Mouse (Mus musculus): Measurements from ENCODE around the gene Espl1. TPM values are rescaled to one million over a fixed set of nuclear protein-coding genes. Genes with fewer than 3 reads are reported as not detected.

The Espl1 gene
- polyA plus RNA-seq, 1 experiment from 2014 or later: 1.0 TPM

DNA sequence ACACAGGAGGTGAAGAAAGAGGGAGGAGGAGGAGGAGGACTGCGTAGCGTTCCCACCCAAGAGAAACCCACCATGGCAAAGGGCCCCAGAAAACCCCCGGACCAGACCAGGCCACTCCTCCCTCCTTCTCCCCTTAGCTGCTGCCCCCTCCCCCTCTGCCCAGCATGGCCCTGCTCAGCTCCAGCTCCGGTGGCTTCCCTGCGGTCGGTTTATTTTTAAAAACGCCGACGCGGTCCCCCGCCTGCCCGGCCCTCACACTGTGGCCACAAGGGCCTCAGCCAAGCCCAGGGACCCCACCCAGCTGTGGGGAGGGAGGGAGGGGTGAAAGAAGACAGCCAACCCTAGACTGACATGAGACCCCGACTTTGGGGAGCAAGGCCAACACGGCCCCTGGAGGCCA is 66.6 kb downstream of the Espl1 start:
- no peak overlapping the region for H3K4me3 ChIP-seq (ENCODE audit: inconsistent target)
- H3K27ac ChIP-seq: no peak overlapping the region
- WGBS (ENCODE audit: missing documents): 6% methylated on average over 14 of the region's 14 CpGs
- no peaks in the 10 kb centered on the region for H3K36me3 ChIP-seq (ENCODE audit: inconsistent target)
- no peaks in the 10 kb centered on the region for H3K79me2 ChIP-seq (ENCODE audit: inconsistent target)

DNA sequence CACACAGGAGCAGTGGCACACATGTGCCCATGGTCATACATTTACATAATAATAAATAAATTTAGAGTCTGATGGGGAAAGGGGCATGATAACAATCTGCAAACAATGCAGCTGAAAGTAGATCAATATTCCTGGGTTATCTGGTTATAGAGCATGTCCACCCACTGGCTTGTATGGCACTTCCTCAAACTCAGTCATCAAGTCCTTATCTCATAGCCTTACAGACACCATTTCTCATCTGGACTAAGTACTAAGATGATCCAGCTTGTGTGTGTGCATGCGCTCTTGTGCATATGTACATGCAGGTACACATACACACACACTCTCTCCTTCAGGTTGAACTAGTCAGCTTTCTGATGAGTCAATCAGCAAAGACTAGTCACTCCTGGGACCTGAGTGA is 68.6 kb downstream of the Espl1 start:
- no peak overlapping the region for H3K4me3 ChIP-seq (ENCODE audit: inconsistent target)
- WGBS (ENCODE audit: missing documents): 100% methylated on average over 1 of the region's 1 CpGs
- H3K79me2 ChIP-seq (ENCODE audit: inconsistent target): no peaks in the 10 kb centered on the region
- H3K27ac ChIP-seq: no peak overlapping the region
- no peaks in the 10 kb centered on the region for H3K36me3 ChIP-seq (ENCODE audit: inconsistent target)

DNA sequence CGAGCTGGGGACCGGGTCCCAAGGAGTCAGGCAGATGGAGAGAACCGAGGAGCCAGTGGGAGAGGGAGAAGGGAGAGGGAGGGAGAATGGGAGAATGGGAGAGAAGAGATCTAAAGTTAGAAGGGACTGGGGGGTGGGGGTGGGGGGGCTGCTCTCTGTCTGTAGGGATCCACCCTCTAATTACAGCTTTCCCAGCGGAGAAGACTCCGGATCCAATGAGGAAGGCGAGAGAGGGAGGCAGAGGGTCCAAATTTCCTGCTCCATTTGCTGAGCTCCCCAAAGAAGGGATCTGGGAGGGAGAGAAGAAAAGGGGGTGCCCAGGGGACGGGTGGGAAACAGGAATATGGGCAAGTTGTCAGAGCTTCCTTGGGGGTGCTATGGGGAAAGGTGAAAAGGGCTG is 70.2 kb downstream of the Espl1 start:
- 57% methylated on average over 6 of the region's 7 CpGs for WGBS (ENCODE audit: missing documents)
- Histone ChIP-seq H3K79me2 (ENCODE audit: inconsistent target) (no peaks in the 10 kb centered on the region), H3K27ac (no peak overlapping the region), H3K4me3 (ENCODE audit: inconsistent target) (no peak overlapping the region), H3K36me3 (ENCODE audit: inconsistent target) (no peaks in the 10 kb centered on the region)

DNA sequence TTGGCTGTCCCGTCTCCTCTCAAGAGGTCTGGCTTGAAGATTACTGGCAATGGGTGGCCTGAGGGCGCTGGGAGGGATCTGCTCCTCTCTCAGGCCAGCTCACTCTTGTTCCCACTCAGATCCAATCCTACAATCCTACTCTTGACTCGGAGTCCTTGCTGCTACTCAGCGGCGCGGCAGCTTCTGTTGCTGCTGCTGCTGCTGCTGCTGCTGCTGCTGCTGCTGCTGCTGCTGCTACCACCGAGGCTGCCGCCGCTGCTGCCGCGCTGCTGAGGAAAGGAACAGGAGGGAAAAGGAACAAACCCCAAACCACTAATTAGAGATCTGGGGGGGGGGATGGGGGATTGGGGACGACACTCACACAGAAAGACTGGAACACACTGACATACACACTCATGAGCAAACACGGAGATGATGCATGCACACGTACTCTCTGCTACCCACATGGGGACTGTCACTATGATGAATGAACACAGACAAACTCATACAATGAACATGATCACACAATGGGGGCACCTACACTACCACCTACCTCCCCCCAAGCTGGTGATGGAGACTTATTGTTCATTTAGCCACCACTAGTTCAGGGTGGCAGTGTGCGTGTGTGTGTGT is 70.8 kb downstream of the Espl1 start, which contains the start of gene Sp7:
Sp7 (minus strand) TSS at position 450 of the 612 bp plus-strand sequence.
- Histone ChIP-seq H3K4me3 (ENCODE audit: inconsistent target) (no peak within 1 kb of the TSS), H3K36me3 (ENCODE audit: inconsistent target) (no peaks in the 10 kb centered on the region), H3K27ac (no peak within 1 kb of the TSS), H3K79me2 (ENCODE audit: inconsistent target) (no peaks in the 10 kb centered on the region)
- 8% methylated on average over 15 of the region's 15 CpGs for WGBS (ENCODE audit: missing documents)

DNA sequence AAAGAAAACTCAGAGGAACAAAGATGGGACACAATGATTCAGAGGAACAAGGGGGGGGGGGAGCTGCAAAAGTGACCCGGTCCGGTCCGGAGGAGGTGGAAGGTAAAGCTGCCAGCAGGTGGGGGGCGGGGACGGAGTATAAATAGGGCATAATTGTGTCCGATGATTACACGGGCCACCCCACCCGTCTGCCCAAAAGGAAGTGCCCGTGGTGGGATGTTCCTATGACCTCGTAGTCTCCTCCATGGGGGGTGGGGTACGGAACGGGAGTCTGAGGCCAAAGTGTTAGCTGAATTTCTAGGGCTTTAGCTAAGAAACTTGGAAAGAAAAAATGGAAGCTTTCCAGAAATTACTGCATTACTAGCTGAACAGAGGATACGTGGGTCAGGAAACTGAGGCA is 73.9 kb downstream of the Espl1 start:
- Histone ChIP-seq H3K4me3 (ENCODE audit: inconsistent target) (no peak overlapping the region), H3K79me2 (ENCODE audit: inconsistent target) (no peaks in the 10 kb centered on the region), H3K27ac (no peak overlapping the region), H3K36me3 (ENCODE audit: inconsistent target) (no peaks in the 10 kb centered on the region)
- 35% methylated on average over 13 of the region's 13 CpGs for whole genome bisulfite sequencing (ENCODE audit: missing documents)

DNA sequence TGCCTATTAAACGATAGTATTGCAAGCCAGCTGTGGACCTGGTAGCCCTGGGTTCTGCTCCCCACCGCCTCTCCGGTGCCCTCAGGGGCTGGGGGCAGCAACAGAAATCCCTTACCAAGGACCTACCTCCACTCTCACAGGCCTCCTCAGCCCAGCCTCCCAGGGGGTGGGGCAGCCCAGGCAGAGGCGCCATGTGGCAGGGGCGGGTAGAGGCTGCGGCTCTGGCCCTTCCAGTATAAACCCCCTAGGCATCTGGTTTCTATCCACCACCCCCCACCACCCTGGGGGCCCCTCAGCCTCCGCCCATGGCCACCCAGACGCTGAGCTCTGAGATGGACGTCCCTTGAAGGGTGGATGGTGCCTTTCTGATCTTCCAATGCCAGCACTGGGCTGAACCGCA is 74.7 kb downstream of the Espl1 start:
- H3K4me3 ChIP-seq (ENCODE audit: inconsistent target): no peak overlapping the region
- WGBS (ENCODE audit: missing documents): 71% methylated on average over 10 of the region's 10 CpGs
- no peaks in the 10 kb centered on the region for H3K79me2 ChIP-seq (ENCODE audit: inconsistent target)
- H3K27ac ChIP-seq: no peak overlapping the region
- no peaks in the 10 kb centered on the region for H3K36me3 ChIP-seq (ENCODE audit: inconsistent target)

Other genes with a start within 250 kb of the Espl1 start
- 153 to 214 TPM (median 191 TPM) in 3 replicates for gene Eif4b, start 222.5 kb upstream of the Espl1 start, polyA plus RNA-seq (2018)
- gene Tns2, start 195.9 kb upstream of the Espl1 start, polyA plus RNA-seq (2018): 0.37 to 0.66 TPM in 2 of 3 replicates, not detected in the other
- 22.0 to 28.2 TPM (median 22.5 TPM) in 3 replicates for gene Spryd3, start 160.0 kb upstream of the Espl1 start, polyA plus RNA-seq (2018)
- not detected in 3 replicates for gene Igfbp6, start 151.9 kb upstream of the Espl1 start, polyA plus RNA-seq (2018)
- 0.06 to 0.15 TPM in 2 of 3 replicates, not detected in the other for gene Soat2, start 145.7 kb upstream of the Espl1 start, polyA plus RNA-seq (2018)
- 18.5 to 29.1 TPM (median 19.8 TPM) in 3 replicates for gene Zfp740, start 93.0 kb upstream of the Espl1 start, polyA plus RNA-seq (2018)
- gene Csad, start 91.5 kb upstream of the Espl1 start, polyA plus RNA-seq (2018): 10.6 to 26.7 TPM (median 14.8 TPM) in 3 replicates
- gene Itgb7, start 64.3 kb upstream of the Espl1 start, polyA plus RNA-seq (2018): 3.5 to 14.3 TPM (median 5.0 TPM) in 3 replicates
- 4.7 to 19.6 TPM (median 7.5 TPM) in 3 replicates for gene Rarg, start 38.7 kb upstream of the Espl1 start, polyA plus RNA-seq (2018)
- gene Gm9918, start 25.7 kb upstream of the Espl1 start, polyA plus RNA-seq (2018): not detected in 3 replicates
- 49.9 to 84.0 TPM (median 66.7 TPM) in 3 replicates for gene Mfsd5, start 16.8 kb upstream of the Espl1 start, polyA plus RNA-seq (2018)
- 258 to 355 TPM (median 355 TPM) in 3 replicates for gene Pfdn5, start 29.9 kb downstream of the Espl1 start, polyA plus RNA-seq (2018)
- 15.1 to 28.2 TPM (median 21.0 TPM) in 3 replicates for gene Myg1, start 35.4 kb downstream of the Espl1 start, polyA plus RNA-seq (2018)
- gene Aaas, start 54.5 kb downstream of the Espl1 start, polyA plus RNA-seq (2018): 10.7 to 28.2 TPM (median 18.0 TPM) in 3 replicates
- gene Sp7, start 70.9 kb downstream of the Espl1 start, polyA plus RNA-seq (2018): not detected in 3 replicates
- 19.8 to 22.7 TPM (median 22.6 TPM) in 3 replicates for gene Sp1, start 109.9 kb downstream of the Espl1 start, polyA plus RNA-seq (2018)
- gene Amhr2, start 149.1 kb downstream of the Espl1 start, polyA plus RNA-seq (2018): 0.07 TPM in 1 of 3 replicates, not detected in the others
- 149 to 380 TPM (median 236 TPM) in 3 replicates for gene Prr13, start 162.8 kb downstream of the Espl1 start, polyA plus RNA-seq (2018)
- 469 to 548 TPM (median 534 TPM) in 3 replicates for gene Pcbp2, start 174.3 kb downstream of the Espl1 start, polyA plus RNA-seq (2018)
- gene Gm10337, start 207.5 kb downstream of the Espl1 start, polyA plus RNA-seq (2018): not detected in 3 replicates
- 4.7 to 7.1 TPM (median 5.2 TPM) in 3 replicates for gene Map3k12, start 220.8 kb downstream of the Espl1 start, polyA plus RNA-seq (2018)
- gene Tarbp2, start 221.9 kb downstream of the Espl1 start, polyA plus RNA-seq (2018): 12.9 to 30.0 TPM (median 24.7 TPM) in 3 replicates
- 0.41 to 1.8 TPM (median 1.0 TPM) in 3 replicates for gene Npff, start 228.7 kb downstream of the Espl1 start, polyA plus RNA-seq (2018)

All from macrophage (primary cell).